In genomic region chr14:15698001-15698400, GRCm38 (mm10) we compare ENCODE assay signal across 18 mouse cellular contexts.
"Had no signal": no experiment of that assay in that cellular context is flagged by ENCODE, and none has a peak within 500 bp of the region (broad histone marks: within the 10 kb centered on the region; RNA-seq: fewer than 3 reads in every experiment).

No protein-coding gene starts in this region.

- H3K27me3 ChIP-seq: kidney, embryonic 15.5 days; liver, embryonic 13.5 days had no signal

- H3K27ac ChIP-seq: kidney, embryonic 15.5 days; left cerebral cortex, adult 2 months; liver, embryonic 13.5 days; stomach, postnatal 0 days had no signal

- H3K4me2 ChIP-seq: kidney, embryonic 15.5 days; liver, embryonic 13.5 days; midbrain, embryonic 11.5 days had no signal

- H3K36me3 ChIP-seq: kidney, embryonic 15.5 days; liver, embryonic 13.5 days had no signal

- H3K4me3 ChIP-seq: kidney, embryonic 15.5 days; left cerebral cortex, adult 2 months; liver, embryonic 13.5 days had no signal

- H3K9ac ChIP-seq: kidney, embryonic 15.5 days; liver, embryonic 13.5 days had no signal

- DNase-seq: kidney, adult 8-10 months; kidney, postnatal 10 days; kidney, postnatal 36 days; layer of hippocampus, postnatal 36 days; liver, embryonic 13.5 days; lung, adult 2 months; lung, postnatal 14 days; lung, postnatal 4 days; midbrain, embryonic 14.5 days; right cerebral cortex, postnatal 14 days; right cerebral cortex, postnatal 4 days; thymus, adult 2 months; thymus, postnatal 14 days; thymus, postnatal 4 days had no signal

- H3K9me3 ChIP-seq: kidney, embryonic 15.5 days; liver, embryonic 13.5 days had no signal

- H3K4me1 ChIP-seq: kidney, embryonic 15.5 days; liver, embryonic 13.5 days had no signal
